Mouse (Mus musculus) CH12.LX (cell line): Measurements from ENCODE around the gene Ugt2b34.

Experiments used
- CTCF ChIP-seq, 2 experiments: IDR thresholded peaks in 1 of 2; conservative IDR thresholded peaks in 1 of 2; 2 replicates each; pipeline ENCODE4 v1.5.1; 2011 to 2012; ENCODE audit warnings: low read depth in 2 of 2, low read length in 2 of 2, improper control_type of control experiment in 1 of 2, inconsistent platforms in 1 of 2, mild to moderate bottlenecking in 1 of 2, moderate library complexity in 1 of 2
- EP300 ChIP-seq: IDR thresholded peaks from 2 replicates; pipeline ENCODE4 v1.6.1; 2011; ENCODE audit warnings: low read length, improper control_type of control experiment
- IRF4 ChIP-seq: IDR thresholded peaks from 2 replicates; pipeline ENCODE4 v1.6.1; 2014; ENCODE audit warnings: low read depth, mild to moderate bottlenecking, inconsistent platforms, low read length, improper control_type of control experiment
- JUND ChIP-seq: conservative IDR thresholded peaks from 2 replicates; pipeline ENCODE4 v1.6.1; 2011; ENCODE audit warnings: low read depth, low read length, improper control_type of control experiment
- MEF2A ChIP-seq: IDR thresholded peaks from 2 replicates; pipeline ENCODE4 v1.6.1; 2014; ENCODE audit warnings: low read depth, mild to moderate bottlenecking, inconsistent platforms, low read length, improper control_type of control experiment, borderline replicate concordance
- TBP ChIP-seq: conservative IDR thresholded peaks from 2 replicates; pipeline ENCODE4 v1.6.1; 2011; ENCODE audit warnings: low read depth, low read length, improper control_type of control experiment
- UBTF ChIP-seq: IDR thresholded peaks from 2 replicates; pipeline ENCODE4 v1.6.1; 2012; ENCODE audit warnings: low read depth, mild to moderate bottlenecking, inconsistent platforms, low read length, improper control_type of control experiment, moderate library complexity
- USF1 ChIP-seq: IDR thresholded peaks from 2 replicates; pipeline ENCODE4 v1.6.1; 2014; ENCODE audit warnings: low read depth, mild to moderate bottlenecking, inconsistent platforms, low read length, improper control_type of control experiment

- TF ChIP-seq UBTF (no peak), CTCF (conservative IDR thresholded peaks at IDR 0.05 in 1 of 2, IDR thresholded peaks at IDR 0.05 in 1 of 2; ENCODE audit: low read depth in 2 of 2, low read length in 2 of 2) (no peak), USF1 (no peak), IRF4 (no peak), MEF2A (no peak), EP300 (no peak), TBP (no peak), JUND (no peak)
Measured at GRCm38 (mm10) chr5:86942111-86942510, 35.4 kb upstream of the Ugt2b34 start.
